ENCODE assay signal across 34 mouse cellular contexts in the genomic region with DNA sequence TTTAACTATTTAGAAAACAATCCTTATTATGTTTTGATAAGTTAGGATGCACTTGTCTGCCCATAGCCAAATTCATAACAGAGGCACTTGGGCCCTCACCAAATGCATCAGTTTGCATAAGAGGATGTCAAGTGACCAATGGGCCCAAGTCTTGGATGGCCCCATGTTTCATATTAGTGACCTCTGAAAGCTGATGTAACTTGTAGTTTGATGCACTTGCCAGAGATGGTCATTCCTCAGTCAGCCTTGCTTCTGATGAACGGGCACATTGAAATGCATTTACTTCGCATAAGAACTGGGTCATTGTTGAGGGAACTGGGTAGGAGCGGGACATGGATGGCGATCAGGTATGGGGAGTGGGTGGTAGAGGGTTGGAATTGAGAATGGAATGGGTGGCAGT.
"Had no signal": no experiment of that assay in that cellular context is flagged by ENCODE, and none has a peak within 500 bp of the region (broad histone marks: within the 10 kb centered on the region; RNA-seq: fewer than 3 reads in every experiment).

No protein-coding gene starts in this region.

- H3K9ac ChIP-seq: heart, embryonic 12.5 days; heart, embryonic 13.5 days; heart, embryonic 15.5 days; hindbrain, embryonic 12.5 days; hindbrain, embryonic 13.5 days; hindbrain, embryonic 14.5 days; hindbrain, embryonic 15.5 days; intestine, embryonic 15.5 days; kidney, embryonic 15.5 days had no signal

- DNase-seq: heart, postnatal 10 days; heart, postnatal 14 days; heart, postnatal 36 days; heart, postnatal 4 days; kidney, adult 11 months; kidney, adult 18-20 months; kidney, adult 2 months; kidney, adult 8-10 months; kidney, adult 9 months; kidney, postnatal 10 days; kidney, postnatal 14 days; kidney, postnatal 36 days; kidney, postnatal 4 days; layer of hippocampus, adult 9-11 months; layer of hippocampus, postnatal 36 days had no signal

- H3K4me3 ChIP-seq: heart, embryonic 12.5 days; heart, embryonic 13.5 days; heart, embryonic 15.5 days; hindbrain, embryonic 10.5 days; hindbrain, embryonic 12.5 days; hindbrain, embryonic 13.5 days; hindbrain, embryonic 15.5 days; intestine, embryonic 15.5 days; kidney, embryonic 15.5 days; layer of hippocampus, adult 2 months; left cerebral cortex, adult 2 months had no signal

- H3K9me3 ChIP-seq: heart, embryonic 12.5 days; heart, embryonic 13.5 days; heart, embryonic 15.5 days; hindbrain, embryonic 10.5 days; hindbrain, embryonic 12.5 days; hindbrain, embryonic 13.5 days; hindbrain, embryonic 15.5 days; intestine, embryonic 15.5 days; kidney, embryonic 15.5 days had no signal

- H3K27me3 ChIP-seq: heart, embryonic 15.5 days; hindbrain, embryonic 12.5 days; hindbrain, embryonic 13.5 days; hindbrain, embryonic 15.5 days; intestine, embryonic 15.5 days; kidney, embryonic 15.5 days had no signal

- H3K4me1 ChIP-seq: heart, embryonic 15.5 days; intestine, embryonic 15.5 days had no signal

- H3K4me2 ChIP-seq: heart, embryonic 11.5 days; heart, embryonic 12.5 days; heart, embryonic 13.5 days; heart, embryonic 15.5 days; hindbrain, embryonic 12.5 days; hindbrain, embryonic 13.5 days; hindbrain, embryonic 14.5 days; hindbrain, embryonic 15.5 days; intestine, embryonic 15.5 days; kidney, embryonic 15.5 days had no signal

- H3K27ac ChIP-seq: heart, embryonic 13.5 days; heart, embryonic 15.5 days; hindbrain, embryonic 10.5 days; hindbrain, embryonic 12.5 days; hindbrain, embryonic 13.5 days; hindbrain, embryonic 14.5 days; hindbrain, postnatal 0 days; intestine, embryonic 15.5 days; kidney, embryonic 15.5 days; kidney, postnatal 0 days; layer of hippocampus, adult 2 months; left cerebral cortex, adult 2 months had no signal

- ATAC-seq: hindbrain, embryonic 16.5 days; hindbrain, postnatal 0 days; inflammation-experienced regulatory T-cells, adult 6 months; intestine, embryonic 15.5 days; intestine, embryonic 16.5 days; intestine, postnatal 0 days had no signal

- H3K36me3 ChIP-seq: heart, embryonic 12.5 days; heart, embryonic 13.5 days; heart, embryonic 15.5 days; hindbrain, embryonic 10.5 days; hindbrain, embryonic 12.5 days; hindbrain, embryonic 13.5 days; hindbrain, embryonic 15.5 days; intestine, embryonic 15.5 days; kidney, embryonic 15.5 days had no signal
